Mouse (Mus musculus) megakaryocyte, embryonic 14.5 days (primary cell): ENCODE measurements around the gene Dgkg.

Experiments used
- FLI1 ChIP-seq: IDR thresholded peaks from 2 replicates; pipeline ENCODE4 v1.6.1; 2012; ENCODE audit warnings: low read length, inconsistent platforms, mixed read lengths
- GATA1 ChIP-seq: IDR thresholded peaks from 3 replicates; pipeline ENCODE4 v1.6.1; 2012; ENCODE audit warnings: mixed read lengths, low read length, inconsistent platforms, borderline replicate concordance

DNA sequence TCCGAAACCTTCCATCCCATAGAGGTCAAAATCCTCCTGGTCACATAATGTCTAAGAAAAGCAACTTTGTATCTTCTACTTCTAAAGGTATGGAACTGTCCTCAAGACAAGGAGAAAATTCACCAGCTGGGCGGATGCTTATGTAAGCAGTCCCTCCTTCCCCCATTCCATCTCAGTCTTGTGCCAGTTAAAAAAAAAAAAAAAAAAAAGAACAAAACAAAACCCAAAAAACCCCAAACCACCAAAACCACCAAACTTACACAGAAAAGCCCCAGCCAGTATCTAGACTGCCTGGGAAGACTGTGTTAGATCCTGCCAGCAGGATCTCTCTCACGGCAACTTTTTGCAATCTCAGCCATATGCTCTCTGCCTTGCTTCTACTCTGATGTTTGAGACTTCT, 123.9 kb downstream of the Dgkg start:
- TF ChIP-seq GATA1: no peak
- no peak for TF ChIP-seq FLI1
